Mouse (Mus musculus) erythroblast, embryonic 14.5 days (primary cell): ENCODE measurements around the gene Ntrk3.

Experiments
- GATA1 ChIP-seq: IDR thresholded peaks from 2 replicates; pipeline ENCODE4 v1.6.1; 2012; ENCODE audit warnings: low read length, inconsistent platforms, mixed read lengths
- TAL1 ChIP-seq: IDR thresholded peaks from 3 replicates; pipeline ENCODE4 v1.6.1; 2012; ENCODE audit warnings: low read length, inconsistent platforms, mixed read lengths

- TF ChIP-seq GATA1 (no peak), TAL1 (no peak)
These were observed 258.9 kb downstream of the Ntrk3 start for GRCm38 (mm10) chr7:78478881-78479280.
